Mouse (Mus musculus): ENCODE measurements around the gene Olfr1097. TPM values are rescaled to one million over a fixed set of nuclear protein-coding genes. Genes with fewer than 3 reads are reported as not detected.

Olfr1097 gene
- polyA plus RNA-seq (2012; rRNA removed) = not detected in 2 replicates

DNA sequence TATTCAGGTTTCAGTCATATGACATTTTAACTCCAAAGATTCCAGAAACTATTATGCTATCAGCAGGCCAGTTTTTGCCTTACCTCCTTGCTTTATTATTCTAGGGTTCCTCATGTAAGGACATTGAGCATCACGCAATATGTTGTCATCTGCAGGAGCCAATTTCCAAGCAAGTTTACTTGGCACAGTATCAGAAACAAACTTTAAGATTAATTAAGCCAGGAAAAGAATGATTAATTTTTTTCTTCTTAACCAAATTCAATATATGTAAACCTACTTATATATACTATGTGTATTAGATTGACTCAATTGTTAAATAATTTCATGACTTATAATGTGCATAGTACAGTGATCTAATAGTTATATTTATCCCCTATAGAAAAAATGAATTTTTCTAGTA is at the start of gene Olfr1097:
Olfr1097 (minus strand) TSS at position 101 of the 400 bp plus-strand sequence.

DNA sequence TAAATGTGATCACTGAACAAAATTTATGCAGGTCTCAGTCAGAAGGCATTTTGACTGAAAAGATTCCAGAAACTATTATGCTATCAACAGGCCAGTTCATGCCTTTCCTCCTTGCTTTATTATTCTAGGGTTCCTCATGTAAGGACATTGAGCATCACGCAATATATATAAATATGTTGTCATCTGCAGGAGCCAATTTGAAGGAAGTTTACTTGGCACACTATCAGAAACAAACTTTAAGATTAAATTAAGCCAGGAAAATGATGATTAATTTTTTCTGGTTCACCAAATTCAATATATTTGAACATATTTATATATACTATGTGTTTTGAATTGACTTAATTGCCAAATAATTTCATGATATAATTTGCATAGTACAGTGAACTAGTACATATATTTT is 32.4 kb upstream of the Olfr1097 start, which contains the start of gene Olfr1098:
Olfr1098 (minus strand) TSS at position 101 of the 400 bp plus-strand sequence.

DNA sequence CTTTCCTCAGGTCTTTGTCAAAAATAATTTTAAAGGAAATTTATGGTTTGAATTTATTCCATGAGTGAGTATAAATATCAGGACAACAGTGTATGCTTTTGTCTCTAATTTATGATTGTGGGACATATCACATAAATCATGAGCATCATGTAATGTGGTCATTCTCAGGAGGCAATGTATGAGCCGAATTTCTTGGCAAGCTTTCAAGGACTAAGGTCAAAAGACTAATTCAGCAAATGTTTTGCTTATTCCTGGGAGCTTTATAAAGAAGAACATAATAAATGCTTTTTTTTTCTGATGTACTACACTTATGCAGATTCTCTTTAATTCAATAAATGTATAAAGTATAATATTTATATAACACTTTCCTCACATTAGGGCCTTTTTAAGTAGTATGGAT is 17.3 kb downstream of the Olfr1097 start, which contains the start of gene Gm13723:
Gm13723 (minus strand) TSS at position 101 of the 400 bp plus-strand sequence.

DNA sequence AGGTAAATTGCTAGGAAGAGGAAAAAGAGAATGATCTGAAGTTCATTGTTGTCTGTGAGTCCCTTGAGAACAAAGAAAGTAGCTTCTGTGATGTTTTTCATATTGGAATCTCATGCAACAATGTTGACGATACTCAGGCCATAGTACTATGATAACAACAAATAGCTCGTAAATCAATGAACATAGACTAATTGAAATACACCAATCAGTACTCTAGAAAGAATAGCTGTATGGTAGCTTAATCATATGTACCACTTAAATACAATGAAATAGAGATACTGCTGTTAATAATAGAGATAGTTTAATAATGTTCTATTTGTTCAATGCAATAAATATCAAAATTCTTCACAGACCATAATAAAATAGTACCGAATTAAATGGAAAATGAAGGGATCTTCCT is 40.4 kb downstream of the Olfr1097 start, which contains the start of gene Olfr1095:
Olfr1095 (minus strand) TSS at position 101 of the 400 bp plus-strand sequence.

Other genes starting within 250 kb of the Olfr1097 start
- not detected in 2 replicates for gene Olfr1085, start 230.2 kb downstream of the Olfr1097 start, polyA plus RNA-seq (2012; rRNA removed)
- gene Olfr1086, start 212.1 kb downstream of the Olfr1097 start, polyA plus RNA-seq (2012; rRNA removed) = not detected in 2 replicates
- gene Olfr1087, start 193.8 kb downstream of the Olfr1097 start, polyA plus RNA-seq (2012; rRNA removed) = not detected in 2 replicates
- gene Olfr1089, start 158.5 kb downstream of the Olfr1097 start, polyA plus RNA-seq (2012; rRNA removed) = not detected in 2 replicates
- not detected in 2 replicates for gene Olfr1090, start 133.2 kb downstream of the Olfr1097 start, polyA plus RNA-seq (2012; rRNA removed)
- not detected in 2 replicates for gene Olfr1093, start 109.7 kb downstream of the Olfr1097 start, polyA plus RNA-seq (2012; rRNA removed)
- gene Olfr141, start 82.2 kb downstream of the Olfr1097 start, polyA plus RNA-seq (2012; rRNA removed) = not detected in 2 replicates
- not detected in 2 replicates for gene Olfr1094, start 67.6 kb downstream of the Olfr1097 start, polyA plus RNA-seq (2012; rRNA removed)
- not detected in 2 replicates for gene Olfr1095, start 40.5 kb downstream of the Olfr1097 start, polyA plus RNA-seq (2012; rRNA removed)
- not detected in 2 replicates for gene Gm13723, start 17.4 kb downstream of the Olfr1097 start, polyA plus RNA-seq (2012; rRNA removed)
- not detected in 2 replicates for gene Olfr1098, start 32.3 kb upstream of the Olfr1097 start, polyA plus RNA-seq (2012; rRNA removed)
- gene Olfr1099, start 68.5 kb upstream of the Olfr1097 start, polyA plus RNA-seq (2012; rRNA removed) = not detected in 2 replicates
- not detected in 2 replicates for gene Olfr1100, start 87.7 kb upstream of the Olfr1097 start, polyA plus RNA-seq (2012; rRNA removed)
- gene Olfr1101, start 99.0 kb upstream of the Olfr1097 start, polyA plus RNA-seq (2012; rRNA removed) = not detected in 2 replicates
- gene Olfr1102, start 106.2 kb upstream of the Olfr1097 start, polyA plus RNA-seq (2012; rRNA removed) = not detected in 2 replicates
- not detected in 2 replicates for gene Olfr1104, start 134.9 kb upstream of the Olfr1097 start, polyA plus RNA-seq (2012; rRNA removed)
- not detected in 2 replicates for gene Olfr1105, start 144.3 kb upstream of the Olfr1097 start, polyA plus RNA-seq (2012; rRNA removed)
- gene Olfr1106, start 160.1 kb upstream of the Olfr1097 start, polyA plus RNA-seq (2012; rRNA removed) = not detected in 2 replicates
- not detected in 2 replicates for gene Olfr1107, start 183.6 kb upstream of the Olfr1097 start, polyA plus RNA-seq (2012; rRNA removed)
- not detected in 2 replicates for gene Olfr1109, start 203.8 kb upstream of the Olfr1097 start, polyA plus RNA-seq (2012; rRNA removed)
- not detected in 2 replicates for gene Olfr259, start 222.4 kb upstream of the Olfr1097 start, polyA plus RNA-seq (2012; rRNA removed)
- gene Olfr1110, start 248.1 kb upstream of the Olfr1097 start, polyA plus RNA-seq (2012; rRNA removed) = not detected in 2 replicates

Measured in central nervous system, embryonic 11.5 days (tissue).